Mouse (Mus musculus): Measurements from ENCODE around the gene Bcl6. TPM values are rescaled to one million over a fixed set of nuclear protein-coding genes. Genes with fewer than 3 reads are reported as not detected.
A peak's percentile ranks its signal among the peaks of the same experiment; 100 is the strongest.

The Bcl6 gene
- polyA plus RNA-seq (2015; fragmentation: Nextera tagmentation; extraction: Ambion mirVana) = 0.22 and 0.32 TPM in 2 replicates

DNA sequence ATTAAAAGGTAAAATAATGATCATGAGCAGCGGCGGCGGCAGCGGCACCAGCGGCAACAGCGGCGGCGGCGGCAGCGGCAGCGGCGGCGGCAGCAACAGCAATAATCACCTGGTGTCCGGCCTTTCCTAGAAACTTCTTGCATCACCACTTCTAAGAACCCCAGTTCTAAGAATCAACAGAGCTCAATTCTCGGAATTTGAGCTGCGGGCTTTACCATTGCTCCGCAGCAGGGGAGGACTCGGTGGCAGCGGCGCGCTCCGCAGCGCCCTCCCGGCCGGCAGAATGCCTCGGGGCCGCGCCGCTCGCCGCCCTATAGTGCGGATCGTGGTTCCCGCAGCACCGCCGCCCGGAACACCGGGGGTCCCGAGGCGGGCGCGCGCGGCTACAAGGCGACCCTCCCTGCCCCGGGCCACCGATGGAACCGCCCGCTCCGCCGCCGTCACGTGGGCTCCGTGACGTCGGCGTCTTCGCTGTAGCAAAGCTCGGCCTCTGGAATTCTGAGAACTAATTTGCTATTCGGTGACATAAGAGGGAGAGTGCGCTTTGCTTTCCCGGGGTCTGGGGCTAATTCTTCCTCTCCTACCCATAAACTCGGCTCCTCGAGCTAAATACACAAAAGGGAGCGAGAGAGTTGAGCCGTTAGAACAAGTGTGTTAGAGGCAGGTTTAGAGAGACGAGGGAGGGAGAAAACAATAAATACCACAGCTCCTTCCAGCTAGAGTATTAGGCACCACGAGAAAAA, at the start of gene Bcl6, which contains the start of gene Gm37419:
Gene Bcl6 (minus strand): TSS at position 387 of the 743 bp plus-strand sequence.
Gene Gm37419 (plus strand): TSS at position 17 of the 743 bp plus-strand sequence.
- under 1% methylated on average over 68 of the region's 68 CpGs for whole genome bisulfite sequencing
- peaks cover 35% of the 10 kb centered on the region for H3K27me3 ChIP-seq
- peak within 1 kb of the TSS; percentile 98 for H3K27ac ChIP-seq

DNA sequence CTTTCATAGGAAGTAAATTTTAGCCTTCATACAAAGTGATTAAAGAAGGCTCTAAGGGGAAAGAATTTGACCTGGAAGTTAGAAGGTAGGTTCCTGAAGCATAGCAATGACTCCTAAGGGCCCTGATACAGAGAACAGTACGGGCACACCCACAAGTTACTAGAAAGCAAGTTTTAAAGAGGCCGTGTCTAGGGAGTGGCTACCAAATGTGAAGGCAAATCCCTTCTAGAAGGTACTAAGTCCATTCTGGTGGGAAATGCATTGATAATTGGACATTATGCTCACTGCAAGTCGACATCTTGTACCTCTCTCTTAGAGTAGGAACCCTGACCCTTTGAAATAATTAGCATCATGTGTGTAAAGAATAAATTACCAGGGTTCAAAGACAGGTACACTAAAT, 47.7 kb upstream of the Bcl6 start:
- H3K36me3 ChIP-seq = no peaks in the 10 kb centered on the region
- no peak overlapping the region for H3K4me3 ChIP-seq
- H3K9ac ChIP-seq = no peak overlapping the region
- ATAC-seq (ENCODE audit: low FRiP score) = no peak
- WGBS = 94% methylated on average over 3 of the region's 3 CpGs
- H3K27ac ChIP-seq = no peak overlapping the region
- no peaks in the 10 kb centered on the region for H3K27me3 ChIP-seq
- no peaks in the 10 kb centered on the region for H3K9me3 ChIP-seq
- H3K4me2 ChIP-seq = no peak overlapping the region
- no peaks in the 10 kb centered on the region for H3K4me1 ChIP-seq (replicated peaks)

More for the DNA sequence above, at the start of gene Bcl6, which contains the start of gene Gm37419:
- ATAC-seq (ENCODE audit: low FRiP score) = peak; percentile 89
- Histone ChIP-seq H3K36me3 (no peaks in the 10 kb centered on the region), H3K4me3 (peak within 1 kb of the TSS; percentile 65), H3K4me2 (peak within 1 kb of the TSS; percentile 96), H3K9ac (peak within 1 kb of the TSS; percentile 87), H3K4me1 (replicated peaks) (peaks cover 37% of the 10 kb centered on the region), H3K9me3 (no peaks in the 10 kb centered on the region)

DNA sequence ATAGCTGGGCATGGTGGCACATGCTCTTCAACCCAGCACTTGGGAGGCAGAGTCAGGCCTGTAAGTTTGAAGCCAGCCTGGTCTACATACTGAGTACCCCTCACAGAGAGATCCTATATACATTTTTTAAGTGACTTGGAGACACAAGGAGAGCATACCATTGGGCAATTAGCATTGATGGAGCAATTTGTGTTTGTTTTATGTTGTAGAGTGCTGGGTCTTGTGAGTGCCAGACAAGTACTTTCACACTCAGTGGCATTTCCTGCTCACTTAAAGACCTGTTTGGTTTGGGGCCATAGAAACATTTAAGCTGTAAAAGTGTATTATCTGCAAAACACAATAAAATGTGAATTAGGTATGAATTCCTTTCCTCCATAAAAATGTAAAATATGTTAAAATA, 47.1 kb upstream of the Bcl6 start:
- no peaks in the 10 kb centered on the region for H3K36me3 ChIP-seq
- no peak overlapping the region for H3K4me2 ChIP-seq
- H3K27ac ChIP-seq = no peak overlapping the region
- no peaks in the 10 kb centered on the region for H3K9me3 ChIP-seq
- no peaks in the 10 kb centered on the region for H3K27me3 ChIP-seq
- no peak overlapping the region for H3K9ac ChIP-seq
- H3K4me1 ChIP-seq (replicated peaks) = no peaks in the 10 kb centered on the region
- H3K4me3 ChIP-seq = no peak overlapping the region
- ATAC-seq (ENCODE audit: low FRiP score) = no peak

DNA sequence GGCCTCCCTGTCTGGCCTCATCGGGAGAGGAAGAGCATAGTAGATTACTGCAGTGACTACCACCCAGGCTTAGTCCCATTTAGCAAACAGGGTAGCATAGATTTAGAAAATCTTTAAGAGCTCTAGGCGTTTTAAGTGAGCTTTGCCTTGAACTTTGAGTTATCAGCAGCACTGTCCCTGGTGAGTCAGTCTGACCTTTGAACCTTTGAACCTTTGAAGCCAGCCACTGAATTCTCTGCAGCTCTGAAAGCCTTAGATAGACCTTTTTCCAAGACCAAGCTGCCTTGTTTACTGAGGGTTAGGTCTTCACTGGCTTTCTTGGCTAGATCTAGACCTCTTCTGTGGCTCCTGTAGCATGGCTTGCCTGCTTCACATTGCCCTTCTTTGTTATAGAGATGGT, 45.8 kb upstream of the Bcl6 start:
- Histone ChIP-seq H3K4me2 (no peak overlapping the region), H3K27me3 (no peaks in the 10 kb centered on the region), H3K4me3 (no peak overlapping the region), H3K9ac (no peak overlapping the region), H3K27ac (no peak overlapping the region), H3K9me3 (no peaks in the 10 kb centered on the region), H3K36me3 (no peaks in the 10 kb centered on the region), H3K4me1 (replicated peaks) (no peaks in the 10 kb centered on the region)
- ATAC-seq (ENCODE audit: low FRiP score) = no peak
- WGBS = 73% methylated on average over 2 of the region's 2 CpGs

DNA sequence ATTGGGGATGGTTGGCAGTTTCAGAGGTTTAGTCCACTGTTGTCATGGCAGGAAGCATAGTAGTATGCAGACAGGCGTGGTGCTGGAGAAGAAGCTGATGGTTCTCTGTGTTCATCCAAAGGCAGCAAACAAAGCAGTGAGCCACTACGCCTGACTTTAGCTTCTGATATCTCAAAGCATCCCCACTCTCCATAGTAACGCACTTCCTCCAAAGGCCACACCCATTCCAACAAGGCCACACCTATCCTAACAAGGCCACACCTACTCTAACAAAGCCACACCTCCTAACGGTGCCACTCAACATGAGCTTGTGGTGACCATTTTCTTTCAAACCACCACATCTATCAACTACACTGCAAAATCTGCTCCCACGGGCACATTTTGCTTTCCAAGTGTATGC, 44.6 kb upstream of the Bcl6 start:
- Histone ChIP-seq H3K4me1 (replicated peaks) (no peaks in the 10 kb centered on the region), H3K36me3 (no peaks in the 10 kb centered on the region), H3K9me3 (no peaks in the 10 kb centered on the region), H3K9ac (no peak overlapping the region), H3K4me2 (no peak overlapping the region), H3K27ac (no peak overlapping the region), H3K4me3 (no peak overlapping the region), H3K27me3 (no peaks in the 10 kb centered on the region)
- no peak for ATAC-seq (ENCODE audit: low FRiP score)
- WGBS = 93% methylated on average over 5 of the region's 5 CpGs

DNA sequence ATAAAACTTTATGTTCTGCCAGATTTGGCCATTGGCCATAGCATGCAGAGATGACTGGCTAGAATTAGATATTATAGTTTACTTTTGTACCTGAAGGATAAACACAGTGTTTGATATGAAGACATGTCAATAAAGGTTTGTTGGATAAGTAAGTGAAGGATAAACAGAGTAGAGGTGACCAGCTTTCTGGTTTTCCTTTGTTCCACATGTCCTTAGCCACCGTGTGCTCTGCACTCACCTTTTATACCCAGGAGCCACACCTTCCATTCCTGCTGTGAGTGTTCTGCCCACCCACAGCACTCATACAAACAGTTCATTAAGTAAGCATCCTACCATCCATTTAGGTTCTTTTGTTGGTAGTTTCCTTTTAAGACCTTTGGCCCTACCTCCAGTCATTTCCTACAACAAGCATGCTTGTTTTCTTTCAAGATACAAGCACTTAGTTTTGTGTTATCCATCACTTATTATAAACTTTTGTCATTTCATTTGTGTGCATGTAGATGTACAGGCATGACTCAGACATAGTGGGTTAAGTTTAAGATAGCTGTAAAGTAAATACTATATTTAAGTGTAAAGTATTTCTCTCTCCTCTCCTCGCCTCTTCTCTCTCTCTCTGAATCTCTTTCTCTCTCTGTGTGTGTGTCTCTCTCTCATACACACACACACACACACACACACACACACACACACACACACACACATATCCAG, 41.5 kb upstream of the Bcl6 start:
- H3K27me3 ChIP-seq = no peaks in the 10 kb centered on the region

DNA sequence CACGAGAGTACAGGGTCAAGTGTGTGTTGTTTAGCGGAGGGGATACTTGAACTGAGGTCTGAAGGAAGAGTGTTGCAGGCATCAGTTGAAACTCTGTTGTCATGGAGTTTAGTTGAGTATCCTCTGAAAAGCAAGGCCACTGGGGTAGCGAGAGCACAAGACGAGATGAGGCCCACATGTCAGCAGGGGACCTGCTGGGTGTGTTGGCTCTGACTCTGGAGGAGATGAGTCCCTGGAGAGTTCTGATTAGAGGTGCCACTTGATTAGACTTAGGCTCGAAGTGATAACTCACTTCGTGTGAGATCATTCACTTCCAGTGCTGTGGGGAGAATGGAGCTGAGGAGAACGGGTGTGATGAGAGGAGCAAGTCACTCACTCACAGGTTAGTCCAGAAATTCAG, 36.8 kb upstream of the Bcl6 start:
- Histone ChIP-seq H3K27me3 (no peaks in the 10 kb centered on the region), H3K4me1 (replicated peaks) (no peaks in the 10 kb centered on the region), H3K9me3 (no peaks in the 10 kb centered on the region), H3K9ac (no peak overlapping the region), H3K27ac (no peak overlapping the region), H3K36me3 (no peaks in the 10 kb centered on the region), H3K4me3 (no peak overlapping the region), H3K4me2 (no peak overlapping the region)
- no peak for ATAC-seq (ENCODE audit: low FRiP score)
- WGBS = 78% methylated on average over 7 of the region's 7 CpGs

More for the DNA sequence above, 41.5 kb upstream of the Bcl6 start:
- ATAC-seq (ENCODE audit: low FRiP score) = no peak
- no peak overlapping the region for H3K9ac ChIP-seq
- H3K27ac ChIP-seq = no peak overlapping the region
- no peaks in the 10 kb centered on the region for H3K4me1 ChIP-seq (replicated peaks)
- 85% methylated on average over 2 of the region's 2 CpGs for WGBS
- no peaks in the 10 kb centered on the region for H3K9me3 ChIP-seq
- H3K36me3 ChIP-seq = no peaks in the 10 kb centered on the region
- no peak overlapping the region for H3K4me3 ChIP-seq
- H3K4me2 ChIP-seq = no peak overlapping the region

DNA sequence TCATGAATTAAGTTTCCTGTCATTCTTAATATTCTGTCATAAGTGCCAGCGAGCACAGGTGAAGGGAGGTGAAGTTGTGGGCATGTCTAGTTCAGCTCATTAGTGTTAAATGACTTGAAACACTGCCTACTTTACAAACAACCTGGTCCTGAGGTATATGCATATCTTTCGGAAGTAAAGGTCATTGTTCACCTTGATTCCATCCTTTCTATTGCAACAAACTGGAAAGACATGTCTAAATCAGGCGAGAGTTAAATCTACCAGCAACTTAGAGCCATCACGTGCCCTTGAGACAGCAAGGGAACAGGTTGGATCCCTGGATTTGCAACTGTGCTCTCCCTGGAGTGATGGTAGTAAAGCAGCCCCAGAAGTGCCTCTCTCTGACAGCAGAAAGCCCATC, 34.0 kb upstream of the Bcl6 start:
- no peak overlapping the region for H3K4me3 ChIP-seq
- WGBS = 89% methylated on average over 4 of the region's 4 CpGs
- no peak overlapping the region for H3K4me2 ChIP-seq
- no peak overlapping the region for H3K27ac ChIP-seq
- H3K9ac ChIP-seq = no peak overlapping the region
- ATAC-seq (ENCODE audit: low FRiP score) = no peak
- H3K36me3 ChIP-seq = no peaks in the 10 kb centered on the region
- no peaks in the 10 kb centered on the region for H3K27me3 ChIP-seq
- H3K4me1 ChIP-seq (replicated peaks) = no peaks in the 10 kb centered on the region
- H3K9me3 ChIP-seq = no peaks in the 10 kb centered on the region

DNA sequence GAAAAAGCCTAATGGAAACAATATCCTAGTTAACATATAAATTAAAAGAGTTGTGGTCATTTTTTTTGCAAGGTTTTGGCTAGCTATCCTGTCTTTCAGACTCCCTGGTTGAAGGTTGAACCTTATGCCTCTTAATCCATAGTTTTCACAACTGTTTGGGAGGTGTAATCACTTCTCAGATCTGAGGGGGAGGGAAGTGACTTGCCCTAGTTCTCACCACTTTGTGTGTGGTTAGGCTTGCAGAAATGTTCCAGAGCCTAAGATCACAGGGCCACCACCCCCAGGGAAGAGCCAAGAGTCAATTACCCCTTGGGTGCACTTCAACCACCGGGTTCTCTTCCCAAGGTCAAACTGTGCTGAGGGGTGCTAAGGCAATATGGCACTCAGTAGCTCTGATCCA, 33.1 kb upstream of the Bcl6 start:
- WGBS = 71% methylated on average over 1 of the region's 1 CpGs
- H3K27me3 ChIP-seq = no peaks in the 10 kb centered on the region
- H3K4me1 ChIP-seq (replicated peaks) = no peaks in the 10 kb centered on the region
- no peak overlapping the region for H3K4me2 ChIP-seq
- no peak overlapping the region for H3K4me3 ChIP-seq
- ATAC-seq (ENCODE audit: low FRiP score) = no peak
- H3K27ac ChIP-seq = no peak overlapping the region
- no peaks in the 10 kb centered on the region for H3K36me3 ChIP-seq
- no peaks in the 10 kb centered on the region for H3K9me3 ChIP-seq
- H3K9ac ChIP-seq = no peak overlapping the region

DNA sequence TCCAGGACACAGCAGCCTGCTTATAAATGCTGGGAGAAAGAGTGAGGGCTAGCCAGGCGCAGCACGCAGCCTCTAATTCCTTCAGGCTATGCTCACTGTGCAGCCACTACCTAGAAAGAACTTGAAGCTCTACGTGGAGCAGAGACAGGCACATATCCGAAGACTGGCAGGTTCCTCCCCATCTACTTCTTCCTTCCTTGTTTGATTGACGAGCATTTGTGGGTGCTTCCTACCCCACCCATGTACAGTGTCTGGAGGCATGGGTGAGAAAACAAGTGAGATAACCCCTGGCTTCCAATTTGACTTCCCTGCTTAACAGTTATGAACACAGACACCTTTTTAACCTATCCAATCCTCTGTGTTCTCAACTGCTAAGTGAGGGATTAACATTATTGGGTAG, 28.1 kb upstream of the Bcl6 start:
- Histone ChIP-seq H3K4me1 (replicated peaks) (no peaks in the 10 kb centered on the region), H3K9me3 (no peaks in the 10 kb centered on the region), H3K27me3 (no peaks in the 10 kb centered on the region), H3K27ac (no peak overlapping the region), H3K4me3 (no peak overlapping the region), H3K36me3 (no peaks in the 10 kb centered on the region), H3K4me2 (no peak overlapping the region), H3K9ac (no peak overlapping the region)
- ATAC-seq (ENCODE audit: low FRiP score) = no peak
- WGBS = 76% methylated on average over 5 of the region's 5 CpGs

DNA sequence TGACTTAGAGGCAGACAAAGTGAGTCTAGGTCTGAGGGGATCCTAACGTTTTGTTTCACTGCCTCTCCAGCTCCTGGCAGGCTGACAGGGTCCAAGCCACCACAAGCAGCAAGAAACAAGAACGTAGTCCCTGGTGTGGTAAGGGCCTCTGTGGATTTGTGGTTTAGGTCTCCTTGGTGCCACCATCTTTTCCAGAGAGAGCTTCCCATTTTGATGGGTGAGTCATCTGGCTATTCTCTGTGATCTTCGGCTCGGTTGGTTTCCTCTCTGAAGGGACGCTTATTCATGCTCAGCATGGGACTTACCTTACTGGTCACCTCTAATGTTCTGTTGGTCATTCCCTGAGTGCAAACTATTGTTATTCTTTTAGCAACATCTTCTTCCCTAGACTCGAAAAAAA, 27.6 kb upstream of the Bcl6 start:
- ATAC-seq (ENCODE audit: low FRiP score) = no peak
- Histone ChIP-seq H3K4me3 (no peak overlapping the region), H3K9me3 (no peaks in the 10 kb centered on the region), H3K4me1 (replicated peaks) (no peaks in the 10 kb centered on the region), H3K36me3 (no peaks in the 10 kb centered on the region), H3K27me3 (no peaks in the 10 kb centered on the region), H3K9ac (no peak overlapping the region), H3K4me2 (no peak overlapping the region), H3K27ac (no peak overlapping the region)
- WGBS = 54% methylated on average over 6 of the region's 6 CpGs

DNA sequence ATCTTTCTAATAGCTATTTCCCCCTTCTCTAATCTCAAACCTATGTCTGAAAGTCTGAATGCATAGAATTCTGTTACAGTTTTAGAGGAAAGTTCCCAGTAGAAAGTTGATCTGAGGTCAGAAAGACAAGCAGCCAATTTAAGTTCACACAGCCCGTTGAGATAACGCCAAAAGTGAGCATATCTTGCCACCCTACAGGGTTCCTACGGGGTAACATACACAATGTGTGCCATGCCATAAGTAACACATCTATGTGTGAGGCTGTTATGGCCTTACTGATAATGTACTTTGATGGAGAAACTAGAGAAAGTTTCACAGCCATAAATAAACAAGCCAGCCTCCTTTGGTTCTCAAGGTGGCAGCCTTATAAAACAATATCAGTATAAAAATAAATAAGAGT, 25.7 kb upstream of the Bcl6 start:
- H3K4me3 ChIP-seq = no peak overlapping the region
- H3K27me3 ChIP-seq = no peaks in the 10 kb centered on the region
- H3K9me3 ChIP-seq = no peaks in the 10 kb centered on the region
- no peaks in the 10 kb centered on the region for H3K36me3 ChIP-seq
- no peak overlapping the region for H3K4me2 ChIP-seq
- H3K27ac ChIP-seq = no peak overlapping the region
- no peak for ATAC-seq (ENCODE audit: low FRiP score)
- no peak overlapping the region for H3K9ac ChIP-seq
- WGBS = 88% methylated on average over 3 of the region's 3 CpGs
- H3K4me1 ChIP-seq (replicated peaks) = no peaks in the 10 kb centered on the region

DNA sequence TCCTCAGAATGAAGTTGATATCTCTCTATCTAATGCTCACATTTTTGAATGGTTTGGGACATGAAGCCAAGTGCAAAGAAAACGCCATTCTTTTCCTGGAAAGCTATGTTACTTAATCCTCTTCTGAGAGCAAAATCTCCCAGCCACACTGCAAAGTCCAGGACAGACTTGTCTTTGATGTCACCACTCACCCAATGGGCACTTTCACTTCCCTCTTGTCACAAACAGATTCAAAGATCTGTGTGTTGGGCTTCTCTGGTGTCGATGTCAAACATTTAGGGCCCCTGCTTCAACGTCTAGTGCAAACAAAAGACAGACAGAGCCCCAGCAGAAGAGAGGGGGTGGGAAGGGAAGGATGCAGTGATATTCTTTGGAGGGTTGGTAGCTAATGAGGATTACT, 23.4 kb upstream of the Bcl6 start:
- Histone ChIP-seq H3K9me3 (no peaks in the 10 kb centered on the region), H3K4me3 (no peak overlapping the region), H3K4me1 (replicated peaks) (no peaks in the 10 kb centered on the region), H3K36me3 (no peaks in the 10 kb centered on the region), H3K27ac (no peak overlapping the region), H3K4me2 (no peak overlapping the region), H3K9ac (no peak overlapping the region), H3K27me3 (no peaks in the 10 kb centered on the region)
- ATAC-seq (ENCODE audit: low FRiP score) = no peak
- WGBS = 60% methylated on average over 3 of the region's 3 CpGs

All from hindbrain, embryonic 13.5 days (tissue).